Mouse (Mus musculus) hematopoietic multipotent progenitor cell, adult 10-12 weeks (in vitro differentiated cells): ENCODE results near the gene Arrdc2. TPM values are rescaled to one million over a fixed set of nuclear protein-coding genes. Genes with fewer than 3 reads are reported as not detected.

Experiments used
- polyA plus RNA-seq: library from polyadenylated mRNA; stranded (reverse); fragments of >175 nt; gene quantifications from 2 replicates; pipeline ENCODE4 v1.2.3, GENCODE M21; 2012; ENCODE audit warnings: low replicate concordance

Gene Arrdc2
- 68.9 and 169 TPM in 2 replicates for polyA plus RNA-seq

GRCm38 (mm10) chr8:70839408-70840351, at the start of gene Arrdc2:
Gene Arrdc2, minus strand, starts transcription at chr8:70839720.

GRCm38 (mm10) chr8:70873364-70873985, 34.0 kb upstream of the Arrdc2 start, which contains the start of gene Ccdc124:
Gene Ccdc124, minus strand, starts transcription at chr8:70873935.

DNA sequence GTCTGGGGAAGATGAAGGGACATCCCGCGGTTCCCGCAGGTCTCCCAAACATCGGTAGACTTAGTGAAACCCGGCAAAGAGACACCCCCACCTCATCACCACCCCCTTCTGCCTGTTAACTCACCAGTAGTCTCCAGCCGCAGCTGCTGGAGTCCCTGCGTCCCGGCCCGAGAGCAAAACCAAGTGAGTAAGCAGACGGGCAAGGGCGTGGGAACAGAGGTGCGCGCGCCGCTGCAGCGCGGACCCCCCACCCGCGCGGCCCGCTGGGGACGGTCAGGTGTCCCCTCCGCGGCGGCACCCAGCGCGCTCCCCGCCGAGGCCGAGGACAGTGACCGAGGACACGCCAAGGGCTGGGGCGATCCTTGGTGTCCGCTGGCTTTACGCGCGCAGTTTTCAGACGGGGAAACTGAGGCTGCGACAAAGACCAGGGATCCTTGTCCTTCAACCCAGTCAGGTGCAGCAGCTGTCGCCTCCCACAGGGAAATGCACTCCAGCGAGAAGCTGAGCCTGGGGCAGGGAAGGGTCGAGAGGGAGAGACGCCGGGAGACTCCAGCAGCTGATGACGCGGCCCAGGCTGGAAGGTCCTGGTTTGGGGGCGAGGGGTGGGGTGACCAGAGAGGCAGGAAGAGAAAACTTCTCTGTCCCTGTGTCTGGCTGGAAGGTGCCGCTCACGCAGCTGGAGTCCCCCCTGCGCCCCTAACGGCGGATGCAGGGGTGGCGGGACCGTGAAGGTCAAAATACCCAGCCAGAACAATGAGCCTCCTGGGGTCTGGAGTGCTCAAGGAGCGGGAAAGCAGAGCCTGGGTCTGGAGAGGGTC, 23.5 kb upstream of the Arrdc2 start, which contains the start of gene Kcnn1:
Gene Kcnn1, minus strand, starts transcription at position 435 of the 818 bp plus-strand sequence.

GRCm38 (mm10) chr8:70808239-70808638, 31.3 kb downstream of the Arrdc2 start, which contains the start of gene Il12rb1:
Gene Il12rb1, plus strand, starts transcription at chr8:70808449.

GRCm38 (mm10) chr8:70804481-70805206, 34.9 kb downstream of the Arrdc2 start, which contains the start of gene Mast3:
Gene Mast3, minus strand, starts transcription at chr8:70805054.

Other genes starting within 250 kb of the Arrdc2 start
- 123 and 176 TPM in 2 replicates for gene Isyna1, start 245.3 kb downstream of the Arrdc2 start, polyA plus RNA-seq
- gene Ssbp4, start 230.8 kb downstream of the Arrdc2 start, polyA plus RNA-seq, result 364 and 1,497 TPM in 2 replicates
- 40.3 and 51.0 TPM in 2 replicates for gene Lrrc25, start 223.6 kb downstream of the Arrdc2 start, polyA plus RNA-seq
- 0.58 and 1.2 TPM in 2 replicates for gene Gdf15, start 207.3 kb downstream of the Arrdc2 start, polyA plus RNA-seq
- 3.4 and 3.7 TPM in 2 replicates for gene Pgpep1, start 179.3 kb downstream of the Arrdc2 start, polyA plus RNA-seq
- gene Lsm4, start 166.5 kb downstream of the Arrdc2 start, polyA plus RNA-seq, result 257 and 405 TPM in 2 replicates
- gene Jund, start 140.8 kb downstream of the Arrdc2 start, polyA plus RNA-seq, result 801 and 2,923 TPM in 2 replicates
- gene Iqcn, start 136.3 kb downstream of the Arrdc2 start, polyA plus RNA-seq, result 0.03 TPM in 1 of 2 replicates, not detected in the other
- 0.20 TPM in 1 of 2 replicates, not detected in the other for gene Gm3336, start 121.2 kb downstream of the Arrdc2 start, polyA plus RNA-seq
- gene Pde4c, start 116.0 kb downstream of the Arrdc2 start, polyA plus RNA-seq, result 8.2 and 8.4 TPM in 2 replicates
- gene Rab3a, start 85.0 kb downstream of the Arrdc2 start, polyA plus RNA-seq, result 23.3 and 50.9 TPM in 2 replicates
- gene Mpv17l2, start 78.8 kb downstream of the Arrdc2 start, polyA plus RNA-seq, result 67.8 and 94.2 TPM in 2 replicates
- gene Pik3r2, start 63.0 kb downstream of the Arrdc2 start, polyA plus RNA-seq, result 55.0 and 106 TPM in 2 replicates
- 424 and 1,050 TPM in 2 replicates for gene Mast3, start 34.7 kb downstream of the Arrdc2 start, polyA plus RNA-seq
- 4.7 and 10.2 TPM in 2 replicates for gene Il12rb1, start 31.3 kb downstream of the Arrdc2 start, polyA plus RNA-seq
- gene Kcnn1, start 23.5 kb upstream of the Arrdc2 start, polyA plus RNA-seq, result 0.33 and 0.61 TPM in 2 replicates
- 116 and 130 TPM in 2 replicates for gene Ccdc124, start 34.2 kb upstream of the Arrdc2 start, polyA plus RNA-seq
- 0.16 and 0.54 TPM in 2 replicates for gene Slc5a5, start 53.0 kb upstream of the Arrdc2 start, polyA plus RNA-seq
- 1,142 and 8,485 TPM in 2 replicates for gene Rpl18a, start 57.7 kb upstream of the Arrdc2 start, polyA plus RNA-seq
- 86.1 and 126 TPM in 2 replicates for gene Map1s, start 66.2 kb upstream of the Arrdc2 start, polyA plus RNA-seq